Mouse (Mus musculus) urinary bladder, postnatal 36 days (tissue): ENCODE data around the gene Klhl21.

Experiments used
- DNase-seq, 2 experiments: peaks; one replicate each; pipeline ENCODE4 v3.0.0; 2022; ENCODE audit warnings: low spot score in 2 of 2, mixed read lengths in 1 of 2

Klhl21 gene

DNA sequence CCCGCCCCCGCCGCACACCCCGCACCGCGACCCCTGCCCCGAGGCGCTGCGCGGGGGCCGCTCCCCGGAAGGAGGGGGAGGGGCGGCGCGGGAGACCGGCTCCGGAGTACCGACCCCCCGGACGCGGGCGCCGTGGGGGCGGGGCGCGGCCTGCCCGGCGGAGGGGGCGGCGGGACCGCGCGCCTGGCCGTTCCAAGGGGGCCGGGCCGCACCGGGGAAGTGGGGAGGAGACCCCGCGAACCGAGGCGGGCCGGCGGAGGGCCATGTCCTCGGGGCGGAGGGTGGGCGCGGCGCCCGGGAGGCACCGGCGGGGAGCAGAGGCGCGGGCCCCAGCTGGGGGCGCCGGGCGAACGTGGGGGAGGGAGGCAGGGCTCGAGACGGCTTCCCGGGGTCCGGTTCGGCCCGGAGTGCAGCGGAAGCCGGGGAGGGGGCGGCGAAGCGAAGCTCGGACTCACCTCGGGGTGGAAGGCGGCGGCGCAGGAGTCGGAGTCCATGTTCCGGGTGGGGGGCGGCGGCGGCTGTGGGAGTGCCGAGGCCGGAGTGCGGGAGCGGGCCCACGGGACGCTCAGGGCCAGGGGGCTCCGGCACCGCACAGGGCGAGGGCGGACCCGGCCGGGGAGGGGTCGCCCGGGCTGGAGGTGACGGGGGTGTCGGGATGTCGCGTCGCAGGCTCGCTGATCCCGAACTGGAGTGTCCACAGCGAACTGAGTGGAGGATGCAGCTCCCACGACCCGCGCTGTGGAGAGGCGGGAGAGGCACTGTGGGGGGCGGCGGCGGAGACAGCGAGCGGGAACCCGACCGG is 13.0 kb upstream of the Klhl21 start:
- DNase-seq: no peak

DNA sequence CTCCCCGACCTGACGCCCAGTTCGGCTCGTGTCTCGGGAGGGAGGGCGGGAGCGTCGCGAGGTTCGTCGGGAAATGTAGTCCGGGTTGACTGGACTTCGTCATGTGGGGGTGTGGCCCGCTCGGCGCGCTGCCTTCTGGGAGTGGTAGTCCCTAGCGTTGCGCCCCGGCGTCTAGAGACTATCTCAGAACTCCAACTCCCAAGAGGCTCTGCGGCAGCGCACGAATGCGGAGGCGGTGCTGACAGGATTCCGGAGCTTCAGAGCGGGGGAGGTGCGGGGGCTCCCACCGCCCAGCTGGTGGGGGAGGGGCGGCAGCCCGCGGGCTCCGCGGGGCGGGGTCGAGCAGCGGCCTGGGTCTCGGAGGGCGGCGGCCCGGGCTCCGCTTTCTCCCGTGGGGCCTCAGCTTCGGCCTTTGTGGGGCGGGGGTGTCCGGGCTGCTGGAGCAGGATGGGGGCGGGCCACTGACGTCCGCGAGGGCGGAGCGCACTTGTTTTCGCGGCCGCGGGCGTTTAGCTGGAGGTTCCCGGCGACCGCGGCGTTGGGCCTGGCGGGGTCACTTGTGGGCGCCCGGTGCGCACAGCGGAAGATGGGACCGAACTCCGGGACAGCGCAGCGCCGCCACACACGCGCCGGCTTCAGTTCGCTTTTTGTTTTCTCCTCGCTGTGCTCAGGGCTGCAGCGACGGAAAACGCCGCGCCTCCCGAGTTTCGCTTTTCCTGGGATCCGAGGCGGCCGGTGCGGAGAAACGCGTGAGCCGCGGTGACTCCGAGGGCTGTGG is 12.2 kb upstream of the Klhl21 start, which contains the start of gene Phf13:
Phf13 (minus strand) TSS at position 86 of the 778 bp plus-strand sequence.
- peak; percentile 99 for DNase-seq

DNA sequence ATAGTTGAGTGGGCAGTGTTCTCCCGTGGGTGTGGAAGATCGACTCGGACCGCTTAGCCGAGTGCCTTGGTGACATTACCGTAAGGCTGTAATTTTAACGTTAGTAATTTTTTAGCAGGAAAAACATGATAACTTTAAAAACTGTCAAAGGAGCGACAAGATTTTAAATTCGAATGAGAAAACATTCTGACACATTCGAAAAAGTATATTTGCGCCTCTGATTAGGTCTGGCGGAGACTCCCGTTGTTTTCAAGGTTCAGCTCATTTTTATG is 11.7 kb upstream of the Klhl21 start:
- DNase-seq: no peak

DNA sequence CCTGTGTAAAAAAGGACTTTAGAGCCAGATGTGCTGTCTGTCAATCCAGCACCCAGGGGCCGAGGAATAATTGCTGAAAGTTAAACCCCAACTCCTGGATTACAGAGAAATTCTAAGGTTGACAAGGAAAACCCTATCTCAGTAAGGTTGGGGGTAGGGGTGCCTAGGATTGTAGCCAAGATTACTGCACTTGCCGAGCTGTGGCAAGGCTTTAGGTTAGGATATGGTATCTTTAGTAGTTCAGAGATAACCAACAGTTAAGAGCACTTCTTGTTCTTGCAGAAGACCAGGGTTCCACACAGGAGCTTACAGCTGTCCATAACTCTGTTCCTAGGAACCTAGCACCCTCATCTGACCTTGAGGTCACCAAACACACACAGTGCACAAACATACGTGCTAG is 10.9 kb upstream of the Klhl21 start:
- DNase-seq: no peak

DNA sequence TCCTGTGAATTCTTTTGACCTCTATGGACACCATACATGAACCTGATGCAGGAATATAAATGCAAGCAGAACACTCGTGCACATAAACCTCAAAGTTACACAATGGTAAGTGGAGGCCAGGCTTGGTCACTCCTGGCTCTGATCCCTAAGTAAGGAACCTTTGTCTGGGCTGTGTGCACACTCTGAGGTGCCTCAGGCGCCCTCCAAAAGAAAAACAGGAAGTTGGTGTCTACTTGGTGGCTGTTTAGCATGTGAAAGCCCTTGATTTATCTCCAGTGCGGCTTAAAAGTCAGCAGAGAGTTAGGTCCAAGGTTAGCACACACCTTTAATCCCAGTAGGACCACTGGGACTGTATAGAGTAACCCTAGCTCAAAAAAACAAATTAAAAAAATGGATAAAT is 9.1 kb upstream of the Klhl21 start:
- DNase-seq: no peak

DNA sequence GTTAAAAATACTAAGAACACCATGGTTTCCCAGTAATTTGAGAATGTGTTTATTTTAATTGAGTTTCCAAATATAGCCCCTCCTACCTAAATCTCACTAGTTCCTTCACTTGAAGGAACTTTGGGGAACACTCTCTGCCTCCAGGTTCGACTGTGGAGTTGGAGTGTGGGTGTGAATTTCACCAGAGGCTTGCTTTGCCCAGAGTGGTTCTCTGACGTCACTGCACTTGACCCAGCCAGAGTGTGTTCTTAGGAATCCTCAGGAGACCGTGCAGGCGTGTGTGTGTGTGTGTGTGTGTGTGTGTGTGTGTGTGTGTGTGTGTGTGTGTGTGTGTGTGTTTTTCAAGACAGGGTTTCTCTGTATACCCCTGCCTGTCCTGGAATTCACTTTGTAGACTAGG is 7.7 kb upstream of the Klhl21 start:
- no peak for DNase-seq

DNA sequence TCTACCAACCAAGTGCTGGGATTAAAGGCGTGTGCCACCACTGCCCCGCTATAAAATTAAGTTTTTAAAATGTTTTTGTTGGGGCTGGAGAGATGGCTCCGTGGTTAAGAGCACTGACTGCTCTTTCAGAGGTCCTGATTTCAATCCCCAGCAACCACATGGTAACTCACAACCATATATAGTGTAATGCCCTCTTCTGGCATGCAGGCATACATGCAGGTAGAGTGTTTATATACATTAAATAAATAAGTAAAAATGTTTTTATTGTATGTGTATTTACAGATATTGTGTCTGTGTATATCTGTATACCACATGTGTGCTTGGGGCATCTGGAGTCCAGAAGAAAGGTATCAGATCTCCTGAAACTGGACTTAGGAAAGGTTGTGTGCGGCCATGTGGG is 7.3 kb upstream of the Klhl21 start:
- no peak for DNase-seq

DNA sequence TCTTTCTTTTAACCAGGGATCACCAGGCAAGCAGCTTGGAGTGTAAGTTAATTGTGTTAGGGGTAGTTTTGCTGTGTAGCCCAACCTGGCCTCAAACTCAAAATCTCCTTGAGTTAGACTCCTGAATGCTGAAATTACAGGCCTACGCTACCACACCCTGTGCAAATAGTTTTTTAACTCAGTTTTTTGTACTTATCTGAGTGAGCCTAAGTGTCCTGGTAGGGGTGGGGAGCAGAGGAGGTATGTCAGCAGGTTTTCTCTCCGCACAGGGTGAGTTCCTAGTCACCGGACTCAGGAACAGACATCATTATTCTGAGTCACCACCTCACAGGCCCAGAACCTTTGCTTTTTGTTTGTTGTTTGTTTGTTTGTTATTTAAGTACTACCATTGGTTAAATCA is 6.5 kb upstream of the Klhl21 start:
- no peak for DNase-seq

DNA sequence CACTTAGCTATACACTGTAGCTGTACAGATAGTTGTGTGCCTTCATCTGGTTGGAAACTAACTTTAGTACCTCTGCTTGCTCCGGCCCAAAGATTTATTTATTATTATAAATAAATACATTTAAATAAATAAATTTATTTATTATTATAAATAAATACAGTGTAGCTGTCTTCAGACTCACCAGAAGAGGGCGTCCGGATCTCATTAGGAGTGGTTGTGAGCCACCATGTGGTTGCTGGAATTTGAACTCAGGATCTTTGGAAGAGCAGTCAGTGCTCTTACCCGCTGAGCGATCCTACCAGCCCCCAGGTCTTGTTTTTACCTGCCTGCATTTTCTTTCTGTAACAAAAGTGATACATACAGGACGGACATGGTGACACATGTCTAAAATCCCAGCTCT is 2.5 kb upstream of the Klhl21 start:
- no peak for DNase-seq

DNA sequence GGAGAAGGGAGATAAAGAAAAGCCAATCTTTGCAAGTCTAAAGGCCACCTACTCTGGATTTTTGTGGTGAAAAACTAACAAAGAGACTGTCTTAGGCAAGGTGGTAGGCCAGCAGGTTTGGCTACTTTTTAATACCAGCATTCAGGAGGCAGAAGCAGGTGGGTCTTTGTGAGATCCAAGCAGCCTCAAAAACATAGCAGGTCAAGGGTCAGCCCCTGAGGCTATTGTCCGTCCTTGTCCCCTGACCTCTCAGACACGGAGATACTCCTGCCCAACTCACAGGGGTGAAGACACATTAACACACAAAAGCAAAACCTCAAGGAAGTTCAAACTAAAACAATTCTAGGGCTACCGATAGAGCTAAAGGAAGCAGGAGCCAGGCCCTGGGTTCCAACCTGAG is 1.8 kb upstream of the Klhl21 start:
- no peak for DNase-seq

DNA sequence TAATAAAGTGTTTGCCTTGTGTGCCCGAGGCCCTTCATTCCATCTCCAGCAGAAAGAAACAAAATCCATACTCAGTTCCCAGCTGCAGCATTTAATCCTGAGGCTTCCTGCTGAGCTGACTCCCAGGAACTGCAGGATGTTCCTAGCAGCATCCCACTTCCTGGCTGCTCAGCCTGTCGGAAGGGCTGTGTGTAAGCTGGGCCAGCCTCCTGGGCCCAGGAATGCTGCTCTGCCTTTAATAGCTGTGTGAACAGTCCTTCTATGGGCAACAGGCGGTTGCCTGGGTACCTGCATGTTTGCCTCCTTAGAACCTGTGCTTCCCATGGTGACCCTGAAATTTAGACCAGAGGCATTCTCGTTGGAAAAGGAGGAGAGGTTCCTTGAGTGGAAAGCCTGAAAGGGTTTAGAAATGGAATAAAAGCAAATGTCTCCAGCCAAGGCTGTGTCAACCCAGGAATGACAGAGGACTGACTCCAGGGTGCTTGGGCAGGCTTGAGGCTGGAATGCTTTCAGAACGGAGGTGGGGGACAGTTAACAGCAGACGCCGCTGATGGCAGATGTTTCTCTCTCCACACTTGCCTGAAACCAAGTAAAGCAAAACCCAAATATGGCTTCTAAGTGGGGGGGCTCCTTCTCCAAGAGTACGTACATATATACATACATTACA is 989 bp upstream of the Klhl21 start:
- peak in 1 of 2 experiments; percentile 33 for DNase-seq

DNA sequence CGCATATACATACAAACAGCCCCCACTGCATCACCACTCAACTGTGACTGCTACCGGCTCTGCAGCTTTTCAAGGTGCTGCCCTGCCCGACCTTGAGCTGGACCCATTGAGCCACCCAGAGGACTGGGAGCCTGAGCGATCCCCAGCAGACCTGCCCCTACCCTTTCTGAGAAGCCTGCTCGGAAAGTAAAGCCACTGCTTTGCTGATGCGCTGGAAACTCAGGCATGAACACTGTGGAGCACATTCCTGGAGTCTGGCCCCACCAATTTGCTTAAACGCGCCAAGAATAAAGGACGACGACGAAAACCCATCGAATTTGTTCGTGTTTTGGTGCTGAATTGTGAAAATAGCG is 479 bp upstream of the Klhl21 start:
- no peak for DNase-seq

DNA sequence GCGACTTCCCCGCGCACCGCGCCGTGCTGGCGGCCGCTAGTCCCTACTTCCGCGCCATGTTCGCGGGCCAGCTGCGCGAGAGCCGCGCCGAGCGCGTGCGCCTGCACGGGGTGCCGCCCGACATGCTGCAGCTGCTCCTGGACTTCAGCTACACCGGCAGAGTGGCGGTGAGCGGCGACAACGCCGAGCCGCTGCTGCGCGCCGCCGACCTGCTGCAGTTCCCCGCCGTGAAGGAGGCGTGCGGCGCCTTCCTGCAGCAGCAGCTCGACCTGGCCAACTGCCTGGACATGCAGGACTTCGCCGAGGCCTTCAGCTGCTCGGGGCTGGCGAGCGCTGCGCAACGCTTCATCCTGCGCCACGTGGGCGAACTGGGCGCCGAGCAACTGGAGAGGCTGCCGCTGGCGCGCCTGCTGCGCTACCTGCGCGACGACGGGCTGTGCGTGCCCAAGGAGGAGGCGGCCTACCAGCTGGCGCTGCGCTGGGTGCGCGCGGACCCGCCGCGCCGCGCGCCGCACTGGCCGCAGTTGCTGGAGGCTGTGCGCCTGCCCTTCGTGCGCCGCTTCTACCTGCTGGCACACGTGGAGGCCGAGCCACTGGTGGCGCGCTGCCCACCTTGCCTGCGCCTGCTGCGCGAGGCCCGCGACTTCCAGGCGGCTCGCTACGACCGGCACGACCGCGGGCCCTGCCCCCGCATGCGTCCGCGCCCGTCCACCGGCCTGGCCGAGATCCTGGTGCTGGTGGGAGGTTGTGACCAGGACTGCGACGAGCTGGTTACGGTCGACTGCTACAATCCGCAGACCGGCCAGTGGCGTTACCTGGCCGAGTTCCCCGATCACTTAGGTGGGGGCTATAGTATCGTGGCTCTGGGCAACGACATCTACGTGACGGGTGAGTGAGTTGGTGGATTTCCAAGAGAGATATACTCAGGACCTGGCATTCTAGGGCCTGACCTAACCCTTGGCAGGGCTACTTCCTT is 761 bp downstream of the Klhl21 start:
- DNase-seq: peak; percentile 47 to 51

DNA sequence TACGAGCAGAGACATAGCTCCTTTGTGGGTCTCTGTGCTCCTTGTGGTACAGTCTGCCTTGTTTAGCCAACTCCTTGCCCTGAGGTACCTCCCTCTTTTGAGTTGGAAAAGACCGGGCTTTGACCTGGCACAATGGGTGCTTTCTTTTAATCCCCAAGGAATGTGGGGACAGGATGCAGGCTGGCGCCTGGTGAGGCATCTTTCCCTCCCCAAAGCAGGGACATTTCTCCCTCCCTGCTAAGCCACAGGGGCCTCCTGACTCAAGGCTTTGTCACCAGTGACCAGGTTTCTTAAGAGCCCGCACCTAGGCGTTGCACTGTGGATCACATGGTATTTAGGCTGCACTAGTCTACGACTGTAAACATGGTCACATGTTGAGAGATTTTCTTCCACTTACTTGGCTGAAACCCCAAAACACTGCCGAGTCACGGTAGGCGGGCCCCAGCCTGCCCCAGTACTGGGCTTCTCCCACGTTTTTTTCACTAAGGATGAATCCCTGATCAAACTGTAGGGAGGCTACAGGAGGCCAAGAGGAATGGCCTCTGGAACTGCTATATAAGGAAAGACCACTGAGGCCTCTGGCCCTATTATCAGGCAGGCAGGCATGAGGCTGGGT is 1.6 kb downstream of the Klhl21 start:
- peak; percentile 60 to 81 for DNase-seq

DNA sequence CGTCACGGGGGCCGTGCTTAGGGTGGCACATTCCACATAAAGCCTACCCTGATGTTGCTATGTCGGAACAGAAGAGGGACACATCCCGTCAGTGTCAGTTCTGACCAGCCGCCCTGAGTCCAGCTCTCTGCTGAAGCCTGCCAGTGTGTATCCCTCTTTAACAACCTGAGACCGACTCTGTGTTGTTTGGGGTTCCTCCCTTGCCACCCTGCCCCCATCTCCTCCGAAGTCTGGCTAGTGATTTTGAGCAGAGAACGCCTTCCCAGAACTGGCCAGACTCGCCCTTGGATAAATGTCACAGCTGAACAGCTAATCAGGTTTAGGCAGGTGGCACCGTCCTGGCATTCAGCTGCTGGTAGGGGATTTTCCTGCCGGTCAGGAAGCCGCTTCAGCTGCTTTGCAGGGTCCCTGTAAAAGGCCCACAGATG is 2.1 kb downstream of the Klhl21 start:
- peak; percentile 40 to 42 for DNase-seq

DNA sequence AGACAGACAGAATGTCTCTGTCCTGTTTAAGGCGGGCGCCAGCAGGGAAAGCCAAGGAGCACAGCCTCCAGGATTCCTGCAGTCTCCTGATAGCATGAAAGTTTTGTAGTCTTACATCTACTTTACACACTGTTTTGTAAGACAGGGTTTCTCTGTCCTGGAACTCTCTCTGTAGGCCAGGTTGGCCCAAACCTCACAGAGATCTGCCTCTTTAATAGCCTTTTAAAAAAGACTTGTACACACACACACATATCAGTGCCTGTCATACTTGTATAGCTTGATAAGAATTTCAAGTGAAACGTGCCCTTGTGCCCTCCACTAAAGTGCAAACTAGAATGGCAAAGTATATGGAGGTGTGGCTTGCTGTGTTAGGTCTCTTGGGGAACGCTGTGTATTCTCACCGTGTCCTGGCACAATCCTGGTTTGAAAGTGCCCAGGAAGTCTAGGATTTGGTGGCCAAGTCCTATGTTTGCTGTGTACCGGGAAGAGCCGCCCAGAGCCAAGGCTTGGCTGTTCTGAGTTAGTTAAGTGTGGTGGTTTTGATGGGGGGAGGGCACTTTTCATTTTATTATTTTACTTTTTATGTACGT is 2.7 kb downstream of the Klhl21 start:
- DNase-seq: no peak

DNA sequence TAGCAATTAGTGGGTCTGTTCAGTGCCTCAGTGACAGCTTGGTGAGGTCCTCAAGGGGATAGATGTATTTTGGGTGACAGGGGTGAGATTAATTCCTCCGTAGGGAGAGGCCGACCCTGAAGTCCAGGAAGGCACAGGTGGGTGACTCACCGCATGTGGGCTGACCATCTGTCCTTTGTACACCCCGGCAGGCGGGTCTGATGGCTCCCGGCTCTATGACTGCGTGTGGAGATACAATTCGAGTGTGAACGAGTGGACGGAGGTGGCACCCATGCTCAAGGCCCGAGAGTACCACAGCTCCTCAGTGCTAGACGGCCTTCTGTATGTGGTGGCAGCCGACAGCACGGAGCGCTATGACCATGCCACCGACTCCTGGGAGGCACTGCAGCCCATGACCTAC is 3.5 kb downstream of the Klhl21 start:
- DNase-seq: no peak

DNA sequence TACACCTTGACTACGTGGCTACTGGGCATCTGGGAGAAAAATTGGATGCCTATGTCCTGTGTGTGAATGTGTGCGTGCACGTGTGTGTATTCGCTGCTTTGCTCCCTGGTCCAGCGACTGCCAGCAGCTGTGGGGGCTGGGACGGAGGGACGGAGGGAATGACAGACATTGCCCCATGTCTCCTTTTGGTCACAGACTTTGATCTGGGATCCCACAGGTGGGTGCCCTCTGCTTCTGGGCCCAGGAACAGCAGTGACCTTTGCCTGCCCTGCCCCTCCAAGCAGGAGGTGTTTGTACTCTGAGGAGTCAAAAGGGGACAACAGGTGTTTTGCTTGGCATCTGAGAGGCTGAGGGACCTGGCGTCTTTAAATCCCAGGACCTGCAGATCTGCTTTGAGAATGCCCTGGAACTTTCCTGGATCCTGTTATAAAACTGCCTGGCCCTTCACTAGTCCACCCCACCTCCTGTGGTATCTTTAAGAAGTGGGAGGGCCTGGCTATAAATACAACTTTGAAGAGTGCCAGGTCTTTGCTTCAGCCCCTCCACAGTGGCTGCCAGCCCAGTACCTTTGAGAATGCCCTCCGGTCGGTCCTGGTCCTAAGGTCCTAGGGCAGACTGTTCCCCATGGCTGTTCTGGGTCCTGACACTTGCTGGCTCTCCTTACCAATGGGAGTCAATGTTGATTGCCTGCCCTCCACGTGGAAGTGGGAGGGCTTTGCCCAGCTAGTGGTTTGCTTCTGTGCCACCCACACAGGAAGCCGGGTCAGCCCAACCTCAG is 4.6 kb downstream of the Klhl21 start:
- DNase-seq: no peak

DNA sequence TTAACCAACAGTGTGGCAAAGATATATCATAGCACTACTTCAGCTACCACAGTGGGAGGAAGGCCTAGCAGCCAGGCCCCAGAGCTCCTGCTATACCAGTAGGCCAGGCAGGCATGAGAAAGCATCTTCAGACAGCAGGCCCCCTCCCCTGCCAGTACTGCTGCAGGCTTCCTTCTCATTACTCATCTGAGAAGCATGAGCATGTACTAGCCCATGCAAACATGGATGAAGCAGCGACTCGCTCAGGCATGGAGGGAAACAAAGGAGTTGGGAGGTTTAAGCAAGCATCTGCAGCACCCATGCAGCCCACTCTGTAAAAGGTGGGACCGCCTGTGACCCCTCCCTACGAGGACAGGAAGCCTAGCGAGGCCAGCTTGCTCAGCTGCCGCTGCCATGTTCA is 10.5 kb downstream of the Klhl21 start:
- DNase-seq: no peak

DNA sequence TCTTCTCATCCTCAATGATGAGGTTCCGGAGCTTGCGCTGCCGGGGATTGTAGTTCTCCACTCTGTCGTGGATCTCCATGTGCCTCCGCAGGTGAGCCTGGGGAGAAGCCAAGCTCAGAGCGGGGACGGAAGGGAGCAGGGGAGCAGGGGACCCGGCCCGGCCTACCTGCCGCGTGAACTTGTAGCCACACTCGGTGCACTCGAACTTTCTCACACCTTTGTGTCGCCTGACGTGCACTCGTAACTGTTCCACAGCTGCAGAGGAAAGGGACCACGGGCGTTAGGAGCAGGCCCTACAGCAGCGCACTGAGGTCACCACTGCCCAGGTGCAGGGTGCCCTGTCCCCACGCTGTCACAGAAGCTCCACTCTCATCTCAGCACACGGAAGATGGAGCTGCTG is 11.4 kb downstream of the Klhl21 start:
- no peak for DNase-seq
